Mouse (Mus musculus) CH12F3 (cell line): ENCODE data around the gene H2al1k.
"Not testable (repeated sequence)": the region's sequence is repeated elsewhere in the genome, so short reads cannot be mapped to it uniquely, and the experiment has no call there.

ENCODE experiments used
- in situ Hi-C: fragments of 300-500 bp; cut with MboI; formaldehyde crosslinking; loops from 2 replicates; pipeline ENCODE4 v1.14.3; 2020; ENCODE audit warnings: low sequenced_read_pairs

The H2al1k gene

DNA sequence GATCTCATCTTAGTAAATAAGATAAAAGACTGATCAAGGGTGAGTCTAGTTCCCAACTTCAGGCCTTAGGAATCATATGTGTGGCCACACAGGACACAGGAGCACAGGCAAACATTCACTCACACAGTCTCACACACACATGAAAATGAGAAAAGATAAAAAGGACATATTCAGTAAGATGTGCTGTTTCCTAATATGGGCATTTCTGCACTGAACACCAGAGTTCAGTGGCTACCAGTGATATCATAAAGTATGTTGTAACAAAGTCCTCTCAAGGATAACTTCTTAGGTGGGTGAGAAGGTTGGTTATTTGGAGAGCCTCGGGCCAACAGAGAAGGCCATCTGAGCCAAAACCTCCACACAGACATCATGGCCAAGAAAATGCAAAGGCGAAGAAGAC is at the start of gene H2al1k:
Gene H2al1k (plus strand): TSS at position 301 of the 400 bp plus-strand sequence.
- in situ Hi-C loops, result not testable (repeated sequence)

DNA sequence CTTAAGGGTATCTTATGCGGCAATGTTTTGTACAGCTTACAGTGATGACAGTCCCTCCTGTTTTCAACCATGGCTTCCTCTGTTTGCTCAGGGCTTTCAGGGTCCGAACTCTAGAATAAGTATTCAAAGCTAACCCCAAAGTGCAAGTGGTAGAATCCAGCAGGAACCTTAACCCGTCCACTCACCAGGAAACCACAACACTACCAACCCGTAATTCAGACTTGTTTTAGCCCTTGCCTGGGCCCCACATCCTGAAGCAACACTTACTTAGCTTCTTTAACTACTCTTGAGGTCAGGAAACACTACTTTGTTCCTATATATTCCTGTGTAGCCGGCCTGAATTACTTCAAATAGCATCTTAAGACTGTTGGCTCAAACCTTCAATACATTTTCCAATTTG is 47.6 kb upstream of the H2al1k start:
- in situ Hi-C loops, result no loop called here

DNA sequence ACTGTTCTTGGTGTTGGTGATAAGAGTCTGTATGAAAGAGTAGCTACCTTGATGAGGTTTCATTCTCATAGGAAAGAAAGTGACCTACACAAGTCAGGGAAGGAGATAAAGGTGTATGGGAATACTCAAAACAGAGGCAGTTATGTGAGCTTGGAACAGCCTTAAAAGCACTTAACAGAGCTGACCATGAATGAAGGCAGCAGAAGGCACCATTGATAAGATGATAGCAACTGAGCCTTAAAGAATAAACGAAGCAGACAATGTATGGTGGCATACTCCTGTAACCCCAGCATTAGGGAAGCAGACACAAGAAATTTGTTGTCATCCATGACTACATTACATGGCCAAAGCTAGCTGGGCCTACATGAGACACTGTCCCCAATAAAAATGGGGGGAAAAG is 47.0 kb upstream of the H2al1k start:
- in situ Hi-C loops, result no loop called here

DNA sequence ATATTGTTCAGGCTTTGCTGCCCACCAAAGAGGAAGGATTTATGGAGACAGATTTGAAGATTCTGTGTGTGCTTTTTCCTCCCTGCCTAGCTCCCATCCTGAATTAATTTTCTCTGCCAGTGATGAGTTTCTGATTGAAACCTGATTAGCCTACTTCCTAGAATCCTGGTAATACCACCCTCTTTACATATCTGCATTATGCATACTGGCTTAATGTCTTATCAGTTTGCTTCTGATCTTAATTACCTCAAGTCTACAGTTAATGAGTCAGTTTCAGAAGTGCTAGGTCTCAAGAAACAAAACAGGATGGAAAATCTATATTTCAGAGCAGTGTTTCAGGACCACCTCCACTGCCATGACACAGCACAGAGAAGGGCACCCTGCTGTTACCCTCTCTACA is 34.0 kb upstream of the H2al1k start:
- in situ Hi-C loops, result not testable (repeated sequence)

DNA sequence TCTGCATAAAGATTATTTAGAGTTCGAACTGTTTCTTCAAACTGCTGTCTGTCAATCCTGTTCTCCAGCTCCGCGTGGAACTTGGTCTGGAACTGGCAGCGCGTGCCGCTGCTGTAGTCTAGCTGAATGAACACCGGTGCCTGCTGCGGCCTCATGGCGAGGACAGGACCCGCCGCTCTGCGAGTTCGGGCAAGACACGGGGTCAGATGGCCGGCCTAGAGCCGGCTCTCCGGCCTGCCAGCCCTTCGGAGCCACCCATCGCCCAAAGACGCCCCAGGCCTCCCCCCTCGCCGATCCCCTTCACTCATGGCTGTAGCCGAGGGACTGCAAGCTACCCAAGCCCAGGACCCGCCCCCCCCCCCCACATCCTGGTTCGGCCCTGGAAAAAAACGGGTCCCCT is 22.5 kb upstream of the H2al1k start:
- in situ Hi-C loops, result not testable (repeated sequence)

DNA sequence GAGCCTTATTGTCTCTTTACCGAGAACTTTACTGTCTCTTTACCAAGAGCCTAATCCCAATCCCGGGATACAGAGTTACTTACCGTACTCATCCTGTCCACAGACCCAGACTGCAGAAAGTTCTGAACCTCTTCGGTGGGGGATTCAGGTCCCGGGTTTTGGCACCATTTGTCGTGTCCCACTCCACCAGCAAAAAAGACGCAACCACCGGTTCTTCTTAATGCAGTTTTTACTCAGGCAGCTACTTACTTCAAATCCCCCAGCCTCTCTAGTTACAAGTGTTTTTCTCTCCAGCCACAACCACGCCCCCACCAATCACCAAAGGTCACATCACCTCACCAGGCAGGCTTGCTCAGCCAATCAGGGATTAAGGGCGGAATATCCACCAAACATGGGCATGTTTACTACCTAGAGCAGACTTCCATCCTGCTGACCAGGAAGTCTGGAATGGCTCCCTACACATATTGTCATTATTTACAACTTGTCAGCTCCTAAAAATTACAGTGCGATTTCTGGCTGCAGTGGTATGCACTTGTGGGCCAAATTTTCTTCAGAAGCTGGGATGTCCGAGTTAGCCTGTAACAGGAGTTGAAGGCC is 18.0 kb upstream of the H2al1k start:
- in situ Hi-C loops, result not testable (repeated sequence)

DNA sequence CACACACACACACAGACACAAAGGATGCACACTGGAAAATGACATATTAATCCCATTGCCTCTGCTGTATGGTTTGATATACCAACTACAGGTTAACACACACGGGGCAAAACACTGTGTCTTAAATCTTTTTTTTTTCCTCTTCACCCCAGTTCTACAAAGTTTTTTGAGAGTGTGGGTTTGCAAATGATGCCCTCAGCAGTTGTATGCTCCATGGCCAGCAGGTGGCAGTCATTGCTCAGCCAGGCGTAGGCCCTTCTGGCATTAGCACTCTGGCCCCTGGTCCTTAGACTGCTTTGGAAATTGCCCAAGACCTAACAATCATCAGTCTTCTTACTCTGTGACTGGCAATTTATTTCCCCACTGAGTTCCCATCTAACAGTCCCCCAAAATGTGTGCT is 17.4 kb upstream of the H2al1k start:
- in situ Hi-C loops, result not testable (repeated sequence)

DNA sequence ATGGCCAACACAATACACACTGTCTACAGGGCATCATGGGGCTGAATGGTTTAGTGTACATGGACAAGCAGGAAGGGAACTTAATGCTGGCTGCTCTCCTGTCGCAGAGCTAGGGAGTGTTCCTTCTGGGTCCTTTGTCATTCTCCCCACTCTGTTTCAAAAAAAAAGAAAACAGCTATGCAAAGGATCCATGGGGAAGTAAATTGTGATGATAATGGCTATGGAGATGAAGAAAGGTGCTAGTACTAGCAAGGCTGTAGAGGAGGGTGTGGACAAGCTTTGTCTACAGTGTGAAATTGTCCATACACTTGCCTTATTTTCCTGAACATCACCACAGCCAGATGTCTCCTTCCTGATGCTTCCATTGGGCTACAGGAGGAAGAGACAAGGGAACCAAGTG is 15.4 kb upstream of the H2al1k start:
- in situ Hi-C loops, result not testable (repeated sequence)

DNA sequence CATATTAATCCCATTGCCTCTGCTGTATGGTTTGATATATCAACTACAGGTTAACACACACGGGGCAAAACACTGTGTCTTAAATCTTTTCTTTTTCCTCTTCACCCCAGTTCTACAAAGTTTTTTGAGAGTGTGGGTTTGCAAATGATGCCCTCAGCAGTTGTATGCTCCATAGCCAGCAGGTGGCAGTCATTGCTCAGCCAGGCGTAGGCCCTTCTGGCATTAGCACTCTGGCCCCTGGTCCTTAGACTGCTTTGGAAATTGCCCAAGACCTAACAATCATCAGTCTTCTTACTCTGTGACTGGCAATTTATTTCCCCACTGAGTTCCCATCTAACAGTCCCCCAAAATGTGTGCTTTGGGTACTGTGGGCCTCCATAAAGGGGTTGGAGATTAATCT is 23.6 kb downstream of the H2al1k start:
- in situ Hi-C loops, result not testable (repeated sequence)

DNA sequence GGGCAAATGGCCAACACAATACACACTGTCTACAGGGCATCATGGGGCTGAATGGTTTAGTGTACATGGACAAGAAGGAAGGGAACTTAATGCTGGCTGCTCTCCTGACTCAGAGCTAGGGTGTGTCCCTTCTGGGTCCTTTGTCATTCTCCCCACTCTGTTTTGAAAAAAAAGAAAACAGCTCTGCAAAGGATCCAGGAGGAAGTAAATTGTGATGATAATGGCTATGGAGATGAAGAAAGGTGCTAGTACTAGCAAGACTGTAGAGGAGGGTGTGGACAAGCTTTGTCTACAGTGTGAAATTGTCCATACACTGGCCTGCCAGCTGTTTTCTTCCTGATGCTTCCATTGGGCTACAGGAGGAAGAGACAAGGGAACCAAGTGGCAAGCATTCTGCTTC is 25.5 kb downstream of the H2al1k start:
- in situ Hi-C loops, result not testable (repeated sequence)
